Mouse (Mus musculus): Measurements from ENCODE around the gene Chrne.
"Not testable (repeated sequence)": the region's sequence is repeated elsewhere in the genome, so short reads cannot be mapped to it uniquely, and the experiment has no call there.

Chrne gene

GRCm38 (mm10) chr11:70585457-70585856 lies 33.6 kb downstream of the Chrne start:
- DNase-seq (ENCODE audit: low read depth, low spot score): peak; percentile 90

GRCm38 (mm10) chr11:70583775-70584174 lies 35.2 kb downstream of the Chrne start:
- DNase-seq (ENCODE audit: low read depth, low spot score): no peak

- no peak for DNase-seq (ENCODE audit: low read depth, low spot score)
Measured at GRCm38 (mm10) chr11:70583022-70583714, 35.8 kb downstream of the Chrne start.

- DNase-seq (ENCODE audit: low read depth, low spot score): peak; percentile 65
Measured at GRCm38 (mm10) chr11:70582196-70582595, 36.8 kb downstream of the Chrne start.

- peak; percentile 43 for DNase-seq (ENCODE audit: low read depth, low spot score)
Measured at GRCm38 (mm10) chr11:70580921-70581320, 38.1 kb downstream of the Chrne start.

GRCm38 (mm10) chr11:70580358-70580720 lies 38.7 kb downstream of the Chrne start:
- DNase-seq (ENCODE audit: low read depth, low spot score): no peak

- no peak for DNase-seq (ENCODE audit: low read depth, low spot score)
Measured at GRCm38 (mm10) chr11:70579710-70580357, 39.2 kb downstream of the Chrne start.

- DNase-seq (ENCODE audit: low read depth, low spot score): no peak
Measured at GRCm38 (mm10) chr11:70578962-70579361, 40.1 kb downstream of the Chrne start.

- DNase-seq (ENCODE audit: low read depth, low spot score): peak; percentile 81
Measured at GRCm38 (mm10) chr11:70577201-70577600, 41.8 kb downstream of the Chrne start.

GRCm38 (mm10) chr11:70573872-70574271 lies 45.1 kb downstream of the Chrne start:
- DNase-seq (ENCODE audit: low read depth, low spot score): peak; percentile 83

- DNase-seq (ENCODE audit: low read depth, low spot score): peak; percentile 61
Measured at GRCm38 (mm10) chr11:70572348-70572902, 46.6 kb downstream of the Chrne start.

GRCm38 (mm10) chr11:70571641-70572040 lies 47.4 kb downstream of the Chrne start:
- DNase-seq (ENCODE audit: low read depth, low spot score): no peak

- DNase-seq (ENCODE audit: low read depth, low spot score): not testable (repeated sequence)
Measured at GRCm38 (mm10) chr11:70570614-70571013, 48.4 kb downstream of the Chrne start.

- no peak for DNase-seq (ENCODE audit: low read depth, low spot score)
Measured at GRCm38 (mm10) chr11:70566586-70566985, 52.4 kb downstream of the Chrne start.

All from 3T3-L1 (cell line).